Mouse (Mus musculus) myocyte (in vitro differentiated cells): ENCODE data around the gene Calml3. TPM values are rescaled to one million over a fixed set of nuclear protein-coding genes. Genes with fewer than 3 reads are reported as not detected.
"Not testable (repeated sequence)": the region's sequence is repeated elsewhere in the genome, so short reads cannot be mapped to it uniquely, and the experiment has no call there.

ENCODE experiments used
- H3K27me3 ChIP-seq: one replicate; pipeline ENCODE4 v1.6.1; 2011; ENCODE audit not compliant: control insufficient read depth, insufficient read depth, insufficient read length
- H3K36me3 ChIP-seq: one replicate; pipeline ENCODE4 v1.6.1; 2011; ENCODE audit not compliant: control insufficient read depth, insufficient read depth
- H3K4me2 ChIP-seq: one replicate; pipeline ENCODE4 v1.6.1; 2011; ENCODE audit warnings: low read depth, control low read depth
- H3K4me3 ChIP-seq: one replicate; pipeline ENCODE4 v1.5.1; 2011; ENCODE audit warnings: mild to moderate bottlenecking, control low read depth, moderate library complexity
- H3K79me2 ChIP-seq: one replicate; pipeline ENCODE4 v1.6.1; 2011; ENCODE audit not compliant: control insufficient read depth, insufficient read depth
- H3ac ChIP-seq: one replicate; pipeline ENCODE4 v1.6.1; 2011; ENCODE audit not compliant: control insufficient read depth, insufficient read length
- CEBPB ChIP-seq: IDR thresholded peaks from 2 replicates; pipeline ENCODE4 v1.6.1; 2011; ENCODE audit warnings: mild to moderate bottlenecking, moderate library complexity; ENCODE audit not compliant: poor library complexity, insufficient read depth, severe bottlenecking
- E2F4 ChIP-seq: IDR thresholded peaks from one replicate; pipeline ENCODE4 v1.6.1; 2011; ENCODE audit warnings: mild to moderate bottlenecking, control low read depth, moderate library complexity; ENCODE audit not compliant: insufficient read depth
- MAX ChIP-seq: IDR thresholded peaks from one replicate; pipeline ENCODE4 v1.6.1; 2011; ENCODE audit warnings: low read depth, mild to moderate bottlenecking, control low read depth
- MYOD1 ChIP-seq, 3 experiments: IDR thresholded peaks; one replicate each; pipeline ENCODE4 v1.6.1; 2011; ENCODE audit warnings: control low read depth in 2 of 3, low read depth in 2 of 3, mild to moderate bottlenecking in 2 of 3, moderate library complexity in 1 of 3; ENCODE audit not compliant: insufficient read length in 2 of 3, control insufficient read depth in 1 of 3
- MYOG ChIP-seq, 3 experiments: IDR thresholded peaks; one replicate each; pipeline ENCODE4 v1.6.1; 2011; ENCODE audit warnings: control low read depth in 2 of 3, low read depth in 2 of 3, mild to moderate bottlenecking in 2 of 3; ENCODE audit not compliant: insufficient read length in 2 of 3, control insufficient read depth in 1 of 3, insufficient read depth in 1 of 3
- POLR2A ChIP-seq: IDR thresholded peaks from one replicate; pipeline ENCODE4 v1.6.1; 2011; ENCODE audit warnings: low read depth, mild to moderate bottlenecking, control low read depth, moderate library complexity; ENCODE audit not compliant: insufficient read length
- POLR2AphosphoS2 ChIP-seq: IDR thresholded peaks from one replicate; pipeline ENCODE4 v1.6.1; 2011; ENCODE audit warnings: low read depth, control low read depth; ENCODE audit not compliant: insufficient read length
- REST ChIP-seq: IDR thresholded peaks from one replicate; pipeline ENCODE4 v1.6.1; 2011; ENCODE audit warnings: mild to moderate bottlenecking, control low read depth, moderate library complexity; ENCODE audit not compliant: insufficient read depth, insufficient read length
- SRF ChIP-seq: IDR thresholded peaks from one replicate; pipeline ENCODE4 v1.6.1; 2011; ENCODE audit warnings: low read depth; ENCODE audit not compliant: control insufficient read depth, insufficient read length
- TCF12 ChIP-seq: IDR thresholded peaks from one replicate; pipeline ENCODE4 v1.6.1; 2011; ENCODE audit warnings: mild to moderate bottlenecking, control low read depth; ENCODE audit not compliant: poor library complexity, insufficient read depth, severe bottlenecking
- TCF3 ChIP-seq: IDR thresholded peaks from one replicate; pipeline ENCODE4 v1.6.1; 2011; ENCODE audit warnings: low read depth, control low read depth; ENCODE audit not compliant: insufficient read length
- USF1 ChIP-seq: IDR thresholded peaks from one replicate; pipeline ENCODE4 v1.6.1; 2011; ENCODE audit warnings: low read depth, mild to moderate bottlenecking, control low read depth, moderate library complexity
- polyA plus RNA-seq: library from polyadenylated mRNA; unstranded; fragments of >200 nt; fragmentation: generic; extraction: Trizol; gene quantifications from one replicate; pipeline ENCODE4 v1.2.1, GENCODE M21; 2012; ENCODE audit warnings: missing spikeins

Gene Calml3
- polyA plus RNA-seq, result 0.08 TPM

GRCm38 (mm10) chr13:3804186-3804585 is at the start of gene Calml3:
Gene Calml3, minus strand, starts transcription at chr13:3804316.
- Histone ChIP-seq H3K4me2 (no peak within 1 kb of the TSS), H3ac (no peak within 1 kb of the TSS), H3K79me2 (no peaks in the 10 kb centered on the region), H3K27me3 (no peaks in the 10 kb centered on the region), H3K4me3 (no peak within 1 kb of the TSS), H3K36me3 (no peaks in the 10 kb centered on the region)
- no peak for TF ChIP-seq USF1
- TF ChIP-seq TCF12, result no peak
- peak in 1 of 3 experiments; percentile 6 for TF ChIP-seq MYOD1 (IDR thresholded peaks at IDR 0.05; ENCODE audit: control insufficient read depth in 1 of 3, insufficient read length in 2 of 3, low read depth in 2 of 3)
- no peak for TF ChIP-seq REST
- no peak for TF ChIP-seq POLR2A
- no peak for TF ChIP-seq CEBPB

- no peak overlapping the region for H3K4me3 ChIP-seq
- H3K79me2 ChIP-seq, result no peaks in the 10 kb centered on the region
- no peaks in the 10 kb centered on the region for H3K27me3 ChIP-seq
- TF ChIP-seq USF1 (no peak), SRF (no peak)
- no peak overlapping the region for H3ac ChIP-seq
- no peak overlapping the region for H3K4me2 ChIP-seq
- no peaks in the 10 kb centered on the region for H3K36me3 ChIP-seq
Measured at GRCm38 (mm10) chr13:3850330-3850729, 46.2 kb upstream of the Calml3 start.

- not testable (repeated sequence) for H3ac ChIP-seq, H3K36me3 ChIP-seq, H3K4me3 ChIP-seq, H3K4me2 ChIP-seq, H3K27me3 ChIP-seq, H3K79me2 ChIP-seq
Measured at GRCm38 (mm10) chr13:3840662-3841061, 36.5 kb upstream of the Calml3 start.

- H3K36me3 ChIP-seq, H3K79me2 ChIP-seq, H3K4me3 ChIP-seq, H3K4me2 ChIP-seq, H3ac ChIP-seq, H3K27me3 ChIP-seq: not testable (repeated sequence)
Measured at GRCm38 (mm10) chr13:3837312-3837807, 33.2 kb upstream of the Calml3 start, which contains the start of gene Calm4. Gene Calm4, plus strand, starts transcription at chr13:3837757.

- not testable (repeated sequence) for H3K79me2 ChIP-seq, H3K4me2 ChIP-seq
Measured at GRCm38 (mm10) chr13:3833644-3834043, 29.5 kb upstream of the Calml3 start.

GRCm38 (mm10) chr13:3832450-3832849 is 28.3 kb upstream of the Calml3 start:
- no peaks in the 10 kb centered on the region for H3K36me3 ChIP-seq
- no peaks in the 10 kb centered on the region for H3K27me3 ChIP-seq
- no peak overlapping the region for H3ac ChIP-seq
- no peak for TF ChIP-seq POLR2AphosphoS2
- H3K4me2 ChIP-seq, result no peak overlapping the region
- no peak overlapping the region for H3K4me3 ChIP-seq
- no peaks in the 10 kb centered on the region for H3K79me2 ChIP-seq

More at GRCm38 (mm10) chr13:3833644-3834043, 29.5 kb upstream of the Calml3 start:
- not testable (repeated sequence) for H3K36me3 ChIP-seq, H3K4me3 ChIP-seq, H3K27me3 ChIP-seq, H3ac ChIP-seq

GRCm38 (mm10) chr13:3831994-3832393 is 27.9 kb upstream of the Calml3 start:
- Histone ChIP-seq H3K27me3 (no peaks in the 10 kb centered on the region), H3ac (no peak overlapping the region), H3K4me2 (no peak overlapping the region), H3K36me3 (no peaks in the 10 kb centered on the region), H3K79me2 (no peaks in the 10 kb centered on the region), H3K4me3 (no peak overlapping the region)
- no peak for TF ChIP-seq POLR2AphosphoS2
- TF ChIP-seq MYOD1 (IDR thresholded peaks at IDR 0.05; ENCODE audit: control insufficient read depth in 1 of 3, insufficient read length in 2 of 3, low read depth in 2 of 3), result no peak
- no peak for TF ChIP-seq MYOG (IDR thresholded peaks at IDR 0.05; ENCODE audit: control insufficient read depth in 1 of 3, insufficient read depth in 1 of 3, insufficient read length in 2 of 3, low read depth in 2 of 3)
- no peak for TF ChIP-seq POLR2A
- TF ChIP-seq TCF12, result no peak
- no peak for TF ChIP-seq MAX
- TF ChIP-seq SRF, result no peak
- TF ChIP-seq E2F4, result no peak
- TF ChIP-seq CEBPB, result no peak
- no peak for TF ChIP-seq USF1
- no peak for TF ChIP-seq REST
- no peak for TF ChIP-seq TCF3
